Mouse (Mus musculus): ENCODE measurements around the gene Jsrp1. TPM values are rescaled to one million over a fixed set of nuclear protein-coding genes. Genes with fewer than 3 reads are reported as not detected.
"Not testable (repeated sequence)": the region's sequence is repeated elsewhere in the genome, so short reads cannot be mapped to it uniquely, and the experiment has no call there.

Gene Jsrp1
- polyA plus RNA-seq, 1 experiment: 1.2 TPM

- no peaks in the 10 kb centered on the region for H3K27me3 ChIP-seq (ENCODE audit: control insufficient read depth, insufficient read depth, low read length)
- no peak overlapping the region for H3K4me3 ChIP-seq (ENCODE audit: control insufficient read depth, low read depth, low read length)
- peaks cover 28% of the 10 kb centered on the region for H3K4me1 ChIP-seq (ENCODE audit: control insufficient read depth, insufficient read depth, low read length)
- TF ChIP-seq CTCF (IDR thresholded peaks at IDR 0.05; ENCODE audit: control insufficient read depth, insufficient read depth, insufficient replicate concordance, low read depth, low read length): no peak
- TF ChIP-seq POLR2A (IDR thresholded peaks at IDR 0.05; ENCODE audit: control insufficient read depth, low read depth, low read length): no peak
- H3K36me3 ChIP-seq (ENCODE audit: control insufficient read depth, insufficient read depth, low read length): no peaks in the 10 kb centered on the region
- H3K27ac ChIP-seq (ENCODE audit: control insufficient read depth, insufficient read depth, low read depth, low read length): no peak overlapping the region
These were observed 22.3 kb upstream of the Jsrp1 start for GRCm38 (mm10) chr10:80835617-80836016.

GRCm38 (mm10) chr10:80832818-80833217, 19.5 kb upstream of the Jsrp1 start:
- no peaks in the 10 kb centered on the region for H3K27me3 ChIP-seq (ENCODE audit: control insufficient read depth, insufficient read depth, low read length)
- peaks cover 31% of the 10 kb centered on the region for H3K4me1 ChIP-seq (ENCODE audit: control insufficient read depth, insufficient read depth, low read length)
- no peak overlapping the region for H3K4me3 ChIP-seq (ENCODE audit: control insufficient read depth, low read depth, low read length)
- H3K27ac ChIP-seq (ENCODE audit: control insufficient read depth, insufficient read depth, low read depth, low read length): no peak overlapping the region
- H3K36me3 ChIP-seq (ENCODE audit: control insufficient read depth, insufficient read depth, low read length): no peaks in the 10 kb centered on the region
- no peak for TF ChIP-seq POLR2A (IDR thresholded peaks at IDR 0.05; ENCODE audit: control insufficient read depth, low read depth, low read length)
- no peak for TF ChIP-seq CTCF (IDR thresholded peaks at IDR 0.05; ENCODE audit: control insufficient read depth, insufficient read depth, insufficient replicate concordance, low read depth, low read length)

- Histone ChIP-seq H3K27me3 (ENCODE audit: control insufficient read depth, insufficient read depth, low read length) (no peaks in the 10 kb centered on the region), H3K36me3 (ENCODE audit: control insufficient read depth, insufficient read depth, low read length) (no peaks in the 10 kb centered on the region), H3K4me3 (ENCODE audit: control insufficient read depth, low read depth, low read length) (no peak overlapping the region), H3K27ac (ENCODE audit: control insufficient read depth, insufficient read depth, low read depth, low read length) (no peak overlapping the region), H3K4me1 (ENCODE audit: control insufficient read depth, insufficient read depth, low read length) (peaks cover 26% of the 10 kb centered on the region)
- TF ChIP-seq CTCF (IDR thresholded peaks at IDR 0.05; ENCODE audit: control insufficient read depth, insufficient read depth, insufficient replicate concordance, low read depth, low read length): no peak
- no peak for TF ChIP-seq POLR2A (IDR thresholded peaks at IDR 0.05; ENCODE audit: control insufficient read depth, low read depth, low read length)
These were observed 17.8 kb upstream of the Jsrp1 start for GRCm38 (mm10) chr10:80831136-80831535.

GRCm38 (mm10) chr10:80829359-80830278, 16.3 kb upstream of the Jsrp1 start:
- Histone ChIP-seq H3K4me1 (ENCODE audit: control insufficient read depth, insufficient read depth, low read length) (peaks cover 16% of the 10 kb centered on the region), H3K27ac (ENCODE audit: control insufficient read depth, insufficient read depth, low read depth, low read length) (no peak overlapping the region), H3K27me3 (ENCODE audit: control insufficient read depth, insufficient read depth, low read length) (no peaks in the 10 kb centered on the region), H3K4me3 (ENCODE audit: control insufficient read depth, low read depth, low read length) (no peak overlapping the region), H3K36me3 (ENCODE audit: control insufficient read depth, insufficient read depth, low read length) (no peaks in the 10 kb centered on the region)
- TF ChIP-seq POLR2A (IDR thresholded peaks at IDR 0.05; ENCODE audit: control insufficient read depth, low read depth, low read length) (no peak), CTCF (IDR thresholded peaks at IDR 0.05; ENCODE audit: control insufficient read depth, insufficient read depth, insufficient replicate concordance, low read depth, low read length) (no peak)

GRCm38 (mm10) chr10:80828587-80828986, 15.3 kb upstream of the Jsrp1 start:
- H3K36me3 ChIP-seq (ENCODE audit: control insufficient read depth, insufficient read depth, low read length); H3K27ac ChIP-seq (ENCODE audit: control insufficient read depth, insufficient read depth, low read depth, low read length); H3K27me3 ChIP-seq (ENCODE audit: control insufficient read depth, insufficient read depth, low read length): not testable (repeated sequence)
- Histone ChIP-seq H3K4me1 (ENCODE audit: control insufficient read depth, insufficient read depth, low read length) (peaks cover 15% of the 10 kb centered on the region), H3K4me3 (ENCODE audit: control insufficient read depth, low read depth, low read length) (peak overlapping the region; percentile 88)

- H3K4me3 ChIP-seq (ENCODE audit: control insufficient read depth, low read depth, low read length): peak overlapping the region; percentile 88
- H3K27me3 ChIP-seq (ENCODE audit: control insufficient read depth, insufficient read depth, low read length): no peaks in the 10 kb centered on the region
- peaks cover 15% of the 10 kb centered on the region for H3K4me1 ChIP-seq (ENCODE audit: control insufficient read depth, insufficient read depth, low read length)
- TF ChIP-seq POLR2A (IDR thresholded peaks at IDR 0.05; ENCODE audit: control insufficient read depth, low read depth, low read length) (peak; percentile 11; the same call in 1 of the 2 replicates), CTCF (IDR thresholded peaks at IDR 0.05; ENCODE audit: control insufficient read depth, insufficient read depth, insufficient replicate concordance, low read depth, low read length) (no peak)
- H3K27ac ChIP-seq (ENCODE audit: control insufficient read depth, insufficient read depth, low read depth, low read length): peak overlapping the region; percentile 68; the same call in 1 of the 2 replicates
- H3K36me3 ChIP-seq (ENCODE audit: control insufficient read depth, insufficient read depth, low read length): no peaks in the 10 kb centered on the region
These were observed 14.6 kb upstream of the Jsrp1 start for GRCm38 (mm10) chr10:80827870-80828420.

GRCm38 (mm10) chr10:80827063-80827869, 14.0 kb upstream of the Jsrp1 start:
- H3K27me3 ChIP-seq (ENCODE audit: control insufficient read depth, insufficient read depth, low read length): no peaks in the 10 kb centered on the region
- H3K27ac ChIP-seq (ENCODE audit: control insufficient read depth, insufficient read depth, low read depth, low read length): peak overlapping the region; percentile 68
- H3K4me3 ChIP-seq (ENCODE audit: control insufficient read depth, low read depth, low read length): peak overlapping the region; percentile 88
- no peaks in the 10 kb centered on the region for H3K36me3 ChIP-seq (ENCODE audit: control insufficient read depth, insufficient read depth, low read length)
- peaks cover 15% of the 10 kb centered on the region for H3K4me1 ChIP-seq (ENCODE audit: control insufficient read depth, insufficient read depth, low read length)
- TF ChIP-seq CTCF (IDR thresholded peaks at IDR 0.05; ENCODE audit: control insufficient read depth, insufficient read depth, insufficient replicate concordance, low read depth, low read length) (no peak), POLR2A (IDR thresholded peaks at IDR 0.05; ENCODE audit: control insufficient read depth, low read depth, low read length) (no peak)
